Mouse (Mus musculus) CD4-positive, CD25-positive, alpha-beta regulatory T cell, adult 4 months (primary cell): ENCODE measurements around the gene Tnnt3. TPM values are rescaled to one million over a fixed set of nuclear protein-coding genes. Genes with fewer than 3 reads are reported as not detected.
A peak's percentile ranks its signal among the peaks of the same experiment; 100 is the strongest.

Experiments
- ATAC-seq: one replicate; pipeline ENCODE4 v1.8.0; 2017
- polyA plus RNA-seq, 2 experiments: library from polyadenylated mRNA; unstranded; fragments of 100-300 nt; shearing (Covaris generic); gene quantifications; one replicate each; pipeline ENCODE4 v1.2.1; 2017

Gene Tnnt3
- polyA plus RNA-seq, 2 experiments from 2014 or later = 2.5 to 5.7 TPM

DNA sequence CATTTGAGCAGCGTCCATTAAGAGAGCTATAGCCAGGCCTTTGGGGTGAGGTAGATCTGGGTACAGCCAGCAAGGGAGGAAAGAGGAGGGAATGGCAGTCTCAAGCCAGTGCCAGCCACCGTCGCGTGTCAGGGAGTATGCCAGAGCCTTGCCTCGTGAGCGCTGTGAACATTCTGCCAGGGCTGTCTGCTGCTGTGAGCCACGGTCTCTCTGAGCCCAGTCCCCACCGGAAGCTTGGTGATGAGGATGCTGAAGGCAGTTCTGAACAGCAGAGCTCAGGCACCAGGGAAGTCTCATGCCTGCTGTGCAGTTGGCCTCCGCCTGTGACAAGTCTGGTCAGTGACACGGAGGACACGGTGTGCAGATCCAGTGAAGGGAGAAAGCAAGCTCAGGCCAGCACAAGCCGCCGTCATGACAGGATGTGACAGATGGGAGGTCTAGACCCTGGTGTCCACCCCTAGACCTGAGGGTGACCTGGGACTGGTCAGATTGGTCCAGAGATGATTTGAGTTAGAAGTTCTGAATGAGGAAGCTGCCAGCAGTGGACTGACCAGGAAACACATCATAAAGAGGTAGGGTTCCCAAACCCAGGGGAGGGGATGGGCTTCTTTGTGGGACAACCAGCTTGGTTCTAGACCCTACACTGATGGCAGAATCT lies 21.7 kb upstream of the Tnnt3 start:
- ATAC-seq = no peak

DNA sequence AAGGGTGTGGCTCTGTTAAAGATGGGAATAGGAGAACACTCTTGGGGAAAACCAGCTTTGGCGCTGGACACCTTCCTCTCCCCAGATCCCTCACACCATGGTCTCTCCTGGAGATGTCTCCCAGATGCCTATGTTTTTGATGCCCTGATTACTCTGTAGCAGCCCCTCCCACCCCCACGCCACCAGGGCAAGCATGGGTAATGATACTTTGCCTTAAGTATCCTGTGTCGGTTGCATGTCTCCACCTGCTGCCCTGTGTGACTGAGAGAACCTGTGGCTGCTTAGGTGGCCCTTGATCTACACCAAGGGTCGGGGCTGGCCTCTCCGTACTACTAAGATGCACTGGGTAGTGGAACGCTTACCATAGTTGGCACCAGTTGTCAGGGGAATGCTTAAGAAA lies 20.6 kb upstream of the Tnnt3 start:
- ATAC-seq = no peak

DNA sequence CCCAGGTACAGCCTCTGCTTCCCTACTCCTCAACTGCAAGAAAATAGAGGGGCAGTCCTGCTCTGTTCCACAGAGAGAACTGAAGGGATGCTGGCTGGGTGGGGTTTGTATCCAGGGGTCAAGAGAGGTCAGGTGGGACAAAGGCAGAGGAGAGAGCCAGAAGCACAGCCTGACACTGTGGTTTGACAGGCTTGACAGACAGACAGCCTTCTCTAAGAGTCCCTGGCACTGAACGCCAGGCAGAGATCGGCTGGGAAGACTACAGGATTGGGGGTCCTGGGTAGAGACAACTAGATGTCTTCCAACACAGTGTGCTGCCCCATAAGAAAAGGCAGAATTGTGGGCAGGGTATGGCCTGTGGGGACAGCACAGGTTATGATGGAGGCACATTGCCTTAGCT lies 20.1 kb upstream of the Tnnt3 start:
- ATAC-seq = no peak

DNA sequence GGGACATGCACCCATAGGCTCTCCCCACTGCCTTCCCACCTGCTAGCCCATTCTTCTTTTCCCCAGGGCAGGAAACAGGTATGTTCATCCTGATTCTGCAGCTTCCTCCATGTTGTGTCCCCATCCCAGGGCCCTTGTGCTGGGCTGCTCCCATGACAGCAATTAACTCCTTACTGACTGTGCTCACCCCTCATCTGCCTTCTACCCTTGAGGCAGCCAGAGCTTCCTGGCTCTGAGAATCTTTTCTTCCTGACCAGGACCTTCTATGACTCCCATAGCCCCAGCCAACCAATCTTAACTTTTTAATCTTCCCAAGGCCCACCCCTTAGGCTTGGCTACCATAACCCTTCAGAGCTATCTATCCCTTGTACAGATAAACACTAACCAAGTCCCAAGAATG lies 19.3 kb upstream of the Tnnt3 start:
- ATAC-seq = no peak

DNA sequence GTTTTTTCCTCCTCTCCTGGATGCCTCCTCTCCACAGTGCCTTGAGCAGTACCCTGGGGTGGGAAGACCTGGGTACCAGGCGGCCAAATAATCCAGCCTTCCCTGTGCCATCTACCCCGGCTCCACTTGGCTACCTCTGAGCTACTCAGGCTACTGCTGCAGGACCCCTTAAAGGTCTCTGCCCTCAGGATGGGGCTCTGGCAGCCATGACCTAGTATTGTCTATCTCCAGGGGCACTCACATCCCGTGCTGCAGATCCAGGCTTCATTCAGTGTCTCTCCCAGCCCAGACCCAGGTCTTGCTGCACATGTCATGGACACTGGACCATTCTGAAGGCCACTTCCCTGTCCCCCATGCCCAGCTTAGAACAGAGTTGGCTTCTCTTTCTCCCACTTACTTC lies 18.8 kb upstream of the Tnnt3 start:
- ATAC-seq = no peak

DNA sequence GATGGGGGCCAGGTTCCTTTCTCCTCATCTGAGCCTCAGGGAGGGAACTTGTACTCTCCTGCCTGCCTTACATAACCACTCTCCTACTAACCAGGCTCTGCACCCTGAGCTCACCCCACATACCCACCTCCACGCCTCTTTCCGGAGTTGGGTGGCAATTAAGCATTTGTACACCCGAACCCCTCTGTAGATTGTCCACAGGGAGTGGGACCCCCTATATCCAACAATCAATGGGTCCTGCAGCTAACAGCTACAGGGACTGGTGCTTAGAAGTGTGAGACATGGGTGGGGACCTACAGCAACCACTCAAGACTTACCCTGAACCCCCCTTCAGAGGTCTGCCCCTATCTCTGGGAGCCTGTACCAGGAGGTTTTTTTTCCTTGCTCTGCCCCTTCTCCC lies 18.0 kb upstream of the Tnnt3 start:
- no peak for ATAC-seq

DNA sequence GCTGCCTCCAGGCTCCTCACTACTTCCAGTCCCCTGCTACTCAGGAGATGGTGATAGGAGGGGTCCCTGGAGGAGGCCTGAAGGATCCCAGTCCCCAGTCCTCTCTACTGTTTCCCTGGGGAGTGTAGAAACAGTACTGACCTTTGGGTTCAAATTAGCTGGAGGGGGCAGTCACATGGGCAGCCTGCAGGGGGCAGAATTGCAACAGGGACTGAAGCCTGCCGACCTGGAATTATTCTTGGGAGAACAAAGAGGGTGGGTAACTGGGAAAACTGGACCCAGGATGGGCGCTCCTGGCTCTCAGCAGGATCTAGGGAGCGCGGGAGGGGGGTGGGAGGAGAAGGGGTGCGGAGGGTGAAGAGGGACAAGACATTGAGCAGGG lies 17.5 kb upstream of the Tnnt3 start:
- no peak for ATAC-seq

DNA sequence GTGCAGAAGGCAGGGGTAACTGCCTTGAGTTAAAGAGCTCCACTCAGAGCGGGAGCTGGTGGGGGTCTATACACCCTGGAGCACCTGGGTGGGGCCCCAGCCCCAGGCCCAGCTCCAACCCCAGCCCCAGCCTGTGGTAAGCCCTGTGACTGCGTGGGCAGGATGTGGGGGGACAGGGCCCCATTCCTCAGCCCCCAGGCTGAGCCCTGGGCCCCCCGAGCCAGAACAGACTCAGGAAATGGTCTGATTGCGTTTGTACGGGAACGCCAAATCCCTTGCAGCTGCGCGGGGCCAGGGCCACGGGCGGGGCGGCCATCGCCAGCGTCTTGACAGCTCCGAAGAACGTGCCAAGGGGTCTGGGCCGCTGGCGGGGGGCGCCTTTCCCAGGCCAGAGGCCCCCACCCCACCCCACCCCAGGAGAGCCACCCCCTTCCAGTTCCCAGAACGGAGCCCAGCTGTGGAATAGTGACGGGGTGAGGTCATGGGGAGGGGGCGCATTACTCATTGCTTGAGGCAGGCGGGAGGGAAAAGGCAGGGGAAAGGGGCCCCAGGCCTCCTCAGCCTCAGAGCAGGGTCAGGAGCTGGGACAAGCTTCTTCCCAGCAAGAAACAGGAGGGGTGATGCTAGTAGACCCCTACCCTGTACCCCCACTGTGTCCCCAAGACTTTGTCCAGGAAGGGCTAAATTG lies 16.9 kb upstream of the Tnnt3 start:
- peak; percentile 42 for ATAC-seq

DNA sequence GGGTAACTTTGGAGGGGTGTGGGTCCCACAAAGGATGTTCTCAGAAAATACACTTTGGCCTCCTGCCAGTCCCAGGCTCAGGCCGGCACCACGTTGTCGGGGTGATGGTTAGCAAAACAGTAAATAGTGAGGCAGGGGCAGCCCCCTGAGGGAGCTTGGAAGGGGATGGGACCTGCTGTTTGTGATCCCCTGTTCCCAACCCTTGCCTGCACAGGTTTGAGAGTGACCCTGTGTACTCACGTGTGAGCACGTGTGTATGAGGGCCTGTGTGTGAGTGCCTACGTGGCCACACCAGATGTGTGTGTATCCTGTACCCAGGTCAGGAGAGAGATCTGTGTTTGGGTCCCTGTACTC lies 16.4 kb upstream of the Tnnt3 start:
- ATAC-seq = peak; percentile 11

DNA sequence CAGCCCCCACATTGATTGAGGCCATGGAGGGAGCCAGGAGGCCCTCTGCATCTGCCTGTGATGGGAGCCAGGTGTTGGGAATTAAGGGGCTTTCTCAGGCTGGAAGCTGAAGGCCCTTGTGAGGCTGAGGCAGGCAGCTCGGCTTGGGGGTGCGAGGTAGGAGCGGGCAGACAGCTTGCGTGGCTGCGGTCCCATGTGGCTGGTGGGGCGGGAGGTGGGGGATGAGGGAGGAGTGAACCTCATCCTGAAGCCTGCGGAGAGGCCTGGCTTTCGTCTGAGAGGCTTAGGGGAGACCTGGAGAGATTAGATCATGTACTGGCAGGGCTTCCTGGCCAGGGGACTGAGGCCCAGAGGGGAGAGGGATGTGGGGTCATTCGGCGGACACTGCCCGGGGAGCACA lies 15.5 kb upstream of the Tnnt3 start:
- no peak for ATAC-seq

DNA sequence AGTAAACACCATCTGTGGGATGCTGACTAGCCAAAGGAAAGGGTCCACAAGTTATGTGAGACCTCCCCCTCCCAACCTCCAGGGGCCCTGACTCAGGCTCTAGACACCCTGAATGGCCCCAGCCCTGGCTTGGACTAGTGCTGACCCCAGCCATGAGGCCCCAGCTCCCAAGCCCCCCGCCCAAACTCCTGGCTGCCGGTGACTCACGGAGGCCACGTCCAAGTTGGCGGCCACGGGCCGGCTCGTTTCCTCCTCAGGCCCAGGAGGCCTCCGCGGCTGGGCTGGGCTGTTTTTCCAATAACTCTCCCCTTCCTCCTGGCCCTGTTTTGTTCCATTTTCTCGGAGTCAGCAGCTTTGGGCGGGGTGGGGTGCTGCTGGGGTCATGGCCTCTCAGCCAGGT lies 13.9 kb upstream of the Tnnt3 start:
- ATAC-seq = no peak

DNA sequence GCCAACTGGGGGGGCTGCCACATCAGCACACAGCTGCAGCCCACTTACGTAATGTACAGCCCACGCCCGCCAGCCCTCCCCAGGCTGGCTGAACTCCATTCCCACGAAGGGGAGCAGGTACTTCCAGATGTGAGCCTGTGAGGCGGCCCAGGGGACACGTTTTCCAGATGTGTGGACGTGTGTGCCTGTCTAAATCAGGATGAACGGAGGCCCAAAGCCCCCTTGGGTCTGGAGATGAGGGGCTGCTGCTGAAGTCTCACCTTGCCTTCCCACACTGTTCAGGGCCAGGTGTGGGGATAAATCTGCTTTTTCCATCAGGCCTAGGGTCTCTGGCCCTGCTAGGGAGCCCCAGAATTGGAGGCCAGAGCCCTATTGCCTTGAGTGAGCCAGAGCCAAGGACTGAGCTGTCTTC lies 11.9 kb upstream of the Tnnt3 start:
- ATAC-seq = no peak

DNA sequence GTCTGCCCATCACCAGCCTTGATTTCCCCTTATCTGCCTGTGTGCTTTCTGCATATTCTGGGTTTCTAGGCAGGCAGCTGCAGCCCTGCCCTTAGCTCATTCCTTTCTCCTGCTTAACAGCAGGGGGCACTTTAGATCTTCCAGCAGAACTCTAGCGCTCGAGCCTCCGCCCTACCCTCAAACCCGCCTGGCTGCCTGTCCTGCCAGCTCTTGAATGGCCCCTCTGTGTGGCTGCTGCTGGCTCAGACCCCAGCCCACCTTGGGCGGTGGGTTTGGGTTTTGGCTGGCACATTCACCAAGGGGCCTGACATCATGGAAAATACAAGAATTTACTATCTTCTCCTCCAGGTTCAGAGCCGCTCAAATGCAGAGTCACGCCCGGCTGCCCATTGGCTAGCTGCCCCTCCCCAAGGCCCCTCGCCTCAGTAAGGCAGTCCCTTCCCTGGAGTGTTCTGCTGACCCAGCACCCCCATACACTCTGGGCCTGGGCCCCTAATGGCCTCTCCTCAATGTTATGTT lies 11.2 kb upstream of the Tnnt3 start:
- ATAC-seq = no peak

DNA sequence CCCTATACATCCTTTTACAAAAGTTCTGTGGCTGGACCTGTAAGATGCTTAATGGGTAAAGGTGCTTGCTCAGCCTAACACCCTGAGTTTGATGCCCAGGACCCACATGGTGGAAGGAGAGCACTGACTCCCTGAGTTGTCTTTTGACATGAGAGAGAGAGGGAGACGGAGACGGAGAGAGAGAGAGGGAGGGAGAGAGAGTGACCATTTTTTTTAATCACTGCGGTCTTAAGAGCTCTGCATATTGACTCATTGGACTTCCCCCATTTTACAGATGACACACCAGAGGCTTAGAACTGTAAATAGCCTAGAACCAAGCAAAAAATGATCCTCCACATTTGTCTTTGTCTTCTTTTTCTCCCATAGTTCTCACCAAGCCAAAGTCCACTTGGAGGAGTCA lies 10.6 kb upstream of the Tnnt3 start:
- ATAC-seq = peak; percentile 37

DNA sequence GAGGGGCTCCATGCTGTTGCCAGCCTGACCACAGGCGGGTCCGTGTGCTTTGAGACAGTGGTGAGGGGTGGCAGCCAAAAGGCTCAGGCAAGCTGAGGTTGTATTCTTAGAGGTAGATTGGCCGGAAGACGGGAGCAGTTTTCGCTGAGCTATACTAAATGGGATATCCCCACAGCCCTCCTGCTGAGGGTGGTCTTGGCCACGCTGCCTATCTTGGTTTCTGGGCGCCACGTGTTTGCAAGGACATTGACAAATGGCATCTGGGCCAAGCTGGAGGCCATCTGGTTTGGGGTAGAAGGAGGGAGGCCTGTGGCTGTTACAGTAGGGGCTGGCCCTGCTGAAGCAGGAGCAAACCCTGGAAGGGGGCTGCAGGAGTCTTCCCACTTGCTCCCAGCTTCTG lies 5.1 kb upstream of the Tnnt3 start:
- ATAC-seq = no peak

DNA sequence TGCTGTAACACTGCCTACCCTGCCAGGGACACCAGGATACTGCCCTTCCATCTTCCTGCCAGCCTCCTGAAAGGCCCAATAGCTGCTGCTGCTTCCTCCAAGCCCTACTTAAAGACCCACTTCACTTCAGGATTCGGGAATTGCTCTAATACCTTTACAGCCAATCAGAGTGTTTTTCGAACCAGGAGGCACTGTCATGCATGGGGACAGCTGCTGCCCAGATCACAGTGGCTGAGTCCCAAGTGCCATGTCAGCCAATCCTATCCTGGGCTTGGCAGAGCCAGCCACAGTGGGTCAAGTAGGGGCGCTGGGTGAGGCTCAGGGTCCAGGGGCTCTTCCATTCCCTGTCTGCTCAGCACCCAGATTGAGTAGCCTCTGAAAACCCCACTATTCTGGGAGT lies 2.5 kb upstream of the Tnnt3 start:
- no peak for ATAC-seq

DNA sequence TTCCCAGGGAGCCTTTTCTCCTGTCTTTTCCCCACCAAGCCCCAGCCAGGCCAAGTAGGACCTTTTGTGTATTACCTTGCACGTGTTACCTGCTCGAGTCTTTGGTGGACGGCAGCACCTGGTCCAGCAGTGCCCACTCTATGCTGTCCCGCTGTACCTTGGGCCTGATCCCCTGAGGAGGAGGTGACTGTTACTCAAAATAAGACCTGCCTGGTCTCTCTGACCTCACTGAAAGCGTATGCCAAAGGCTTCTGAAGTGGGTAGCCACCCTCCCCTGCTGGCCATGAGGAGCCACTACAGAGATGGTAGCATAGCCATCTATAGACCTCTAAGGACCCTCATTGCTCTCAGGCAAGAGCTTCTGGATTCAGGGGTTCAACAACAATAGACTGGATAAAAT lies 1.8 kb upstream of the Tnnt3 start:
- peak; percentile 48 for ATAC-seq

DNA sequence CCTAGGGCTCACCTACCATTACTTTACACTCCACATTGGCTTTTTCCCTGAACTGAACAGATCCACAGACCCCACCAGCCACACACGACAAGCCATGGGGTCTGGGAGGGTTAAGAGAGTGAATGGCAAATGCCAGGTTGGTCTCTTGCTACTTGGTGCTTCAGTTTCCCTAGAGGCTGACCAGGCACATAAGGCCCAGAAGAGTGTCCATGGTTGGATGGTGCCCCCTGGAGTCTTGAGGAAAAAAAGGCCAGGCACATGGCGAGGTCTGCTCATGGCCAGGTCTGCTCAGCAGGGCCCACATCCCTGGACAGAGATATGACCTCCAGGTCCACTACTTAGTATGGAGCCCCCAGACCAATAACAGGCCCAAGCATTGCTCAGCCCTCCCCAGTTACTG lies 861 bp upstream of the Tnnt3 start:
- no peak for ATAC-seq

DNA sequence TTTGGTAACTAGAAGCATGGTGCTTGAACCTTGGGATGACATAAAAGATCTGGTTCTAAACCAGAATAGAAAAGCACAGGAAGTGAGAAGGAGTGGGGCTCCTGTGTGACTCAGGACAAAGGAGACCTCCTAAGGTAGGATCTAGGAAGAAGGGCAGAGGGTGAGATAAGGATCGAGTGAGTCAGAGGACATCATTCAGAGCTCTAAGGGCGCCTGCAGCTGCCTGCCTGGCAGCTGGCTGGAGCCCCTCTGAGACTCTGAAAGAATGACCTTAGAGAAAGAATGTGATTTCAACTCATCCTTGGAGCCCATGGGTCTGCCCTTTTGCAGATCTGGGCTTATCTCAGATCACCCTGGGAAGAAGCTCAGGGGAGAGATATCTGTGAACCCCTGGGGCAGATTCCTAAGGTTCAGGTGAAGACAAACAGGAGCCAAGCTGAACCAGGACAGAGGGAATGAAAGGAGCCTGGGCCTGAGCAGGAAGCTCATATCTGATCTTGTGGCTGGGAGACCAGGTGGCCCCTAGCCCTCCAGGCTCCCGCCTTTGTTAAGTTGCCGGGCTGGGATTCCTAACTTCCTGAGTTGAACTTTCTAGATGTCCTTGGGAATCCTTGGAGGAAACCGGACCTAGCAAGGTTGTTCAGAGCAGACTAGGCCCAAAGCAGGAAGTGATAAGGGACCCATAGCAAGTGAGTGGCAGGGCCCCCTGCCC lies 530 bp downstream of the Tnnt3 start:
- ATAC-seq = no peak

DNA sequence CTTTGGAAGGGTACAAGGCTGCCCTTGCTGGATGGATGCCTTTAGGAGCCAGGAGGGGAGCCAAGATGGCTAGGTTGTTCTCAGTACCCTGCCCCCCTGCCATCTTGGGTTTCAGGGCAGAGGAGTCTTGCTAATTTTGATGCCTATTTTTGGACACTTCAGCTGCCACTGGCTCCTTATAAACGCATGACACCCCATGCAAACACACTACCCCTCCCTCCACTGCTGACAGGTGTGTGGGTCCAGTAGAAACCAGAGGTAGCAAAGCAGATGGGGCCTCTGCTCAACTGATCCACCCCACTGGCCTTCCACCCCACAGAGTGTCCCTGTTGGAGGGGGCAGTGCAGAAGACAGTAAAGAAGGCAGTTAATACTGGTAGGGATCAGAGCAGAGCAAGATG lies 1.4 kb downstream of the Tnnt3 start:
- no peak for ATAC-seq

DNA sequence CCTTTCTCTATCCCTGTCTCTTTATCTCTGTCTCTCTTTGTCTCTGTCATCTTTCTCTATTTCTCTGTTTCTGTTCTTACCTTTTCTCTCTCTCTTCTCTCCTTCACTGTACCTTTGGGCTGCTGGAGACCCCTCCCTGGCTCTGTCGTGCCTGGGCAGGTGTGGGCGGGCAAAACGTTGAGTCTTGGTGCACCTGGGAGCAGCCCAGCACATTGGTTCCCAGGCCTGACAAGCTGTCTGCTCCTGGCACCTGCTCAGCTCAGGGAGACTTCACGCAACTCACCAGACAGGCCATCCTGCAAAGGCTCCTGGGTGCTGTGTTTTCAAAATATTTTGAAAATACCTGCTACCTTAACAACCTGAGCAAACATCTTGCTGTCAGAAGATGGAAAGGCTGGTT lies 4.6 kb downstream of the Tnnt3 start:
- ATAC-seq = no peak

DNA sequence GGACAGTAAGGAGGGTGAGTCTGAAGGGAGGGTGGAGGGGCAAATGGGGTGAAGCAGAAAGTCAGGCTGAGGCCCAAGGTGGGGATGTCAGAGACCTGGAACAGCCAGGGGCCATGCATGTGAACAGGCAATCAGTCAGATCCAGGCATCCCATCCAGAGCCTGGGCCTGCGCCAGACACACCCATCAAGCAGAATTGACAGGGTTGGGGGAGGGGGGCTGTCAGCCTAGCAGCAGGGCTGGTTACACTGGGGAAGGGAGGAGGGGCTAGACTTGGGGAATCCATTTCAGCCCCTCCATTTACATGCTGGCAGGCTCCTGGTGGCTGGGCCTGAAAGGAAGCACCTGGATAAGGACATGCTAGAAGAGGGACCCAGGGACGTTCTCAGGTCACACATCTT lies 7.3 kb downstream of the Tnnt3 start:
- ATAC-seq = no peak

DNA sequence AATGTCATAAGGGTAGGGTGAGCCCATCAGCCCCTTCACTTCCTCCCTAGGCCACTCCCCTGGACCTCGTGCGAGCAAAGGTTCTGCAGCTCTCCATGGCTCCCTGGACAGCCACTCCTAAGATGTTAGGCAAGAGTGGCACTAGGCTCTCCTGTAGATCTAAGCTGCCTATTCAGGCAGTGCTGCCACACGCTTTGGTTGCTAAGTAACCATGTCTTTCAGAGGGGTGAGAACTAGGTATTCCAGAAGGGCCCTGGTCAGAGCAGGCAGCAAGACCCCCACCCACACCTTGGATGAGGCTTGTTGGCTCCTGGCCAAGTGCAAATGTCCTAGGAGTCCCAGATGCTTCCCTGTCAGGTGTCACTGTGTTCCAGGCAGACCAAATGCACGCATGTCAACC lies 7.9 kb downstream of the Tnnt3 start:
- ATAC-seq = no peak

DNA sequence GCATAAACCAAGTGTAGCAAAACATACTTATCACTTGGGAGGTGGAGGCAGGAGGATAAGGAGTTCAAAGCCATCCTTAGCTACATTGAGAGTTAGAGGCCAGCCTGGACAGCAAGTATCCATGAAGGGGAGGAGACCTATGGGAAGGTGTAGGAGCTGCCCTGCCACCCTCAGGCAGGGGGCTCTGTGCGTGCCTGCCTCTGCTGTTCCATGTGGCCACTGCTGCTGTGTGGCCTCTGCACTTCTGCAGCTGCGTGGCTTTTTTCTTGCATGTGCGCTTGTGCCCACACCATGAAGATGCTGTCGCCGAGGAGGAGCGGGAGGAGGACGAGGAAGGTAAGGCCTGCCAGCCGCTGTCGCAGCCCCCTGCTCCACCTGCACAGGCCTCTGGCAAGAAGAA lies 8.8 kb downstream of the Tnnt3 start:
- no peak for ATAC-seq
